Mouse (Mus musculus) myocyte (in vitro differentiated cells): ENCODE results near the gene Teddm2.

ENCODE experiments used
- E2F4 ChIP-seq: IDR thresholded peaks from one replicate; pipeline ENCODE4 v1.6.1; 2011; ENCODE audit warnings: mild to moderate bottlenecking, control low read depth, moderate library complexity; ENCODE audit not compliant: insufficient read depth
- MAX ChIP-seq: IDR thresholded peaks from one replicate; pipeline ENCODE4 v1.6.1; 2011; ENCODE audit warnings: low read depth, mild to moderate bottlenecking, control low read depth
- MYOD1 ChIP-seq, 3 experiments: IDR thresholded peaks; one replicate each; pipeline ENCODE4 v1.6.1; 2011; ENCODE audit warnings: control low read depth in 2 of 3, low read depth in 2 of 3, mild to moderate bottlenecking in 2 of 3, moderate library complexity in 1 of 3; ENCODE audit not compliant: insufficient read length in 2 of 3, control insufficient read depth in 1 of 3
- POLR2A ChIP-seq: IDR thresholded peaks from one replicate; pipeline ENCODE4 v1.6.1; 2011; ENCODE audit warnings: low read depth, mild to moderate bottlenecking, control low read depth, moderate library complexity; ENCODE audit not compliant: insufficient read length
- POLR2AphosphoS2 ChIP-seq: IDR thresholded peaks from one replicate; pipeline ENCODE4 v1.6.1; 2011; ENCODE audit warnings: low read depth, control low read depth; ENCODE audit not compliant: insufficient read length
- TCF12 ChIP-seq: IDR thresholded peaks from one replicate; pipeline ENCODE4 v1.6.1; 2011; ENCODE audit warnings: mild to moderate bottlenecking, control low read depth; ENCODE audit not compliant: poor library complexity, insufficient read depth, severe bottlenecking
- USF1 ChIP-seq: IDR thresholded peaks from one replicate; pipeline ENCODE4 v1.6.1; 2011; ENCODE audit warnings: low read depth, mild to moderate bottlenecking, control low read depth, moderate library complexity

DNA sequence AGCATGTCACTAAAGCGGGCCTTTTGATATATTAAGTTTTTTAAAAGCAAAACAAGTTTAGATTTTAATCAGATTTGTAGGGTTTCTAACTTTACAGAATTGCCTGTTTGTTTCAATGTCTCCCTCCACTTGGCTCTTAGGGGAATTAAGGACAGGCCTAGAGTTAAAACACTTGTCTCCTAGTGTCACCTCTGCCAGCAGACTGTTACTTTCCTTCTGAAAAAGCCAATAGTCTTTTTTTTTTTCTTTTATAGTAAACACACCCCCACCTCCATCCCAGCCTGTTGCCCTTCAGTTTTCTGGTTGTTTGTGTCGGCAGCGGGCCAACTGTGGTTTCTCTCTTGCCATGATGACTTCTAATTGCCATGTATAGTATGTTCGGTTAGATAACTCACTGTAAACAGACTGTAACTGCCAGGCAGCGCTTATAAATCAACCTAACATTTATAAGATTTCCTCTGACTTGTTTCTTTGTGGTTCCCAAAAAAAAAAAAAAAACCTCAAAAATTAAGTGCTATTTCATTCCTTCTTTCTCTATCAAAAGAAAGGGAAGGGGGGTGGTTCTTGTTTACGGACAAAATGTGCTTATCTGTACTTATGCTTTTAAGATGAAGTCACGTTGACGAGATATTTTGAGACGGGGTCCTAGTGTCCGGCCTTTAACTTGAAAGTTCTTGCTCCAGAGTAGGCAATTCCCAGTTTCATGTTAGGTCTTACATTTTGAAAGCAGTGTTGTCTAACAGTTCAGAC, 9.4 kb upstream of the Teddm2 start:
- no peak for TF ChIP-seq POLR2A
- TF ChIP-seq E2F4 = no peak
- TF ChIP-seq USF1 = no peak
- TF ChIP-seq MAX = no peak
- TF ChIP-seq MYOD1 (IDR thresholded peaks at IDR 0.05; ENCODE audit: control insufficient read depth in 1 of 3, insufficient read length in 2 of 3, low read depth in 2 of 3) = no peak
- no peak for TF ChIP-seq TCF12
- TF ChIP-seq POLR2AphosphoS2 = no peak
